Mouse (Mus musculus) liver, embryonic 11.5 days (tissue): ENCODE results near the gene Pkm. TPM values are rescaled to one million over a fixed set of nuclear protein-coding genes. Genes with fewer than 3 reads are reported as not detected.

ENCODE experiments used
- ATAC-seq: fragments of 200-750 bp; cut with Nextera tagmentation; replicated peaks from 2 replicates; pipeline ENCODE4 v1.8.0; 2017; ENCODE audit warnings: moderate number of reproducible peaks, mild to moderate bottlenecking, moderate TSS enrichment, moderate library complexity; ENCODE audit not compliant: low FRiP score
- DNase-seq: peaks from one replicate; pipeline ENCODE4 v3.0.0-alpha.2; 2017; ENCODE audit warnings: low spot score
- H3K27ac ChIP-seq: fragments of 300-500 bp; sonication (generic); 2 replicates; pipeline ENCODE4 v1.5.1; 2014; ENCODE audit warnings: mild to moderate bottlenecking, low read depth, low read length, control low read depth
- H3K27me3 ChIP-seq: fragments of 300-500 bp; sonication (generic); replicated peaks from 2 replicates; pipeline ENCODE4 v1.6.1; 2014; ENCODE audit warnings: low read length, mixed read lengths; ENCODE audit not compliant: control insufficient read depth, insufficient read depth
- H3K36me3 ChIP-seq: fragments of 300-500 bp; sonication (generic); 2 replicates; pipeline ENCODE4 v1.6.1; 2014; ENCODE audit warnings: mild to moderate bottlenecking, low read length, moderate library complexity, mixed read lengths; ENCODE audit not compliant: control insufficient read depth, insufficient read depth
- H3K4me1 ChIP-seq: fragments of 300-500 bp; sonication (generic); replicated peaks from 2 replicates; pipeline ENCODE4 v1.6.1; 2014; ENCODE audit warnings: low read length, mixed read lengths; ENCODE audit not compliant: control insufficient read depth, insufficient read depth
- H3K4me2 ChIP-seq: fragments of 300-500 bp; sonication (generic); 2 replicates; pipeline ENCODE4 v1.6.1; 2014; ENCODE audit warnings: mild to moderate bottlenecking, control low read depth, moderate library complexity
- H3K4me3 ChIP-seq: fragments of 300-500 bp; sonication (generic); 2 replicates; pipeline ENCODE4 v1.5.1; 2014; ENCODE audit warnings: low read depth, low read length, control low read depth
- H3K9ac ChIP-seq: fragments of 300-500 bp; sonication (generic); 2 replicates; pipeline ENCODE4 v1.6.1; 2014; ENCODE audit warnings: low read depth, low read length, control low read depth
- H3K9me3 ChIP-seq: fragments of 300-500 bp; sonication (generic); 2 replicates; pipeline ENCODE4 v1.6.1; 2016; ENCODE audit warnings: low read length, inconsistent platforms, mixed read lengths; ENCODE audit not compliant: control insufficient read depth
- WGBS: fragments of 180-500 bp; shearing (Covaris S2); extraction: QIAGEN DNeasy Blood & Tissue Kit; methylation state at CpG from one replicate; pipeline ENCODE4 v1.1.7; 2014; 5-methylcytosine and 5-hydroxymethylcytosine counted together
- polyA plus RNA-seq: library from polyadenylated mRNA; unstranded; fragments of >200 nt; fragmentation: Nextera tagmentation; extraction: Ambion mirVana; gene quantifications from 2 replicates; pipeline ENCODE4 v1.2.1, GENCODE M21; 2014

Gene Pkm
- polyA plus RNA-seq, 1 experiment from 2014 or later, result 1,209 TPM

- H3K4me1 ChIP-seq, result 0 out of 2 replicates have a peak, but pooled peaks cover 2% of the 10 kb centered on the region
- 0 out of 2 replicates have a peak, but pooled peaks cover 2% of the 10 kb centered on the region for H3K36me3 ChIP-seq
- H3K9ac ChIP-seq, result no peak overlapping the region
- DNase-seq (no peak), ATAC-seq (no peak)
- no peak overlapping the region for H3K4me2 ChIP-seq
- H3K27me3 ChIP-seq, result peaks cover 27% of the 10 kb centered on the region
- no peaks in the 10 kb centered on the region for H3K9me3 ChIP-seq
- H3K4me3 ChIP-seq, result no peak overlapping the region
- no peak overlapping the region for H3K27ac ChIP-seq
- 58% methylated on average over 2 of the region's 2 CpGs for WGBS
These were observed 27.9 kb downstream of the Pkm start for GRCm38 (mm10) chr9:59684020-59684419.

- H3K27me3 ChIP-seq, result peaks cover 8% of the 10 kb centered on the region; the same call in 1 of the 2 replicates
- no peak overlapping the region for H3K9ac ChIP-seq
- no peaks in the 10 kb centered on the region for H3K9me3 ChIP-seq
- H3K36me3 ChIP-seq, result no peaks in the 10 kb centered on the region
- DNase-seq (no peak), ATAC-seq (0 out of 2 replicates have a peak, but pooled peaks have one; percentile 31)
- 20% methylated on average over 6 of the region's 6 CpGs for WGBS
- H3K4me1 ChIP-seq, result no peaks in the 10 kb centered on the region
- H3K4me2 ChIP-seq, result no peak overlapping the region
- H3K27ac ChIP-seq, result no peak overlapping the region
- H3K4me3 ChIP-seq, result no peak overlapping the region
These were observed 31.4 kb downstream of the Pkm start for GRCm38 (mm10) chr9:59687416-59688046.

GRCm38 (mm10) chr9:59691635-59692094 is 35.5 kb downstream of the Pkm start:
- Histone ChIP-seq H3K4me1 (peaks cover 3% of the 10 kb centered on the region; the same call in 1 of the 2 replicates), H3K9me3 (no peaks in the 10 kb centered on the region), H3K9ac (no peak overlapping the region), H3K36me3 (no peaks in the 10 kb centered on the region), H3K4me2 (peak overlapping the region; percentile 60), H3K4me3 (no peak overlapping the region), H3K27me3 (no peaks in the 10 kb centered on the region; the same call in none of the 2 replicates), H3K27ac (no peak overlapping the region)
- WGBS, result 10% methylated on average over 23 of the region's 23 CpGs
- no peak for DNase-seq
- ATAC-seq, result no peak

- H3K36me3 ChIP-seq, result no peaks in the 10 kb centered on the region
- H3K27ac ChIP-seq, result no peak overlapping the region
- H3K27me3 ChIP-seq, result no peaks in the 10 kb centered on the region; the same call in none of the 2 replicates
- WGBS, result 49% methylated on average over 9 of the region's 9 CpGs
- no peak overlapping the region for H3K9ac ChIP-seq
- H3K9me3 ChIP-seq, result no peaks in the 10 kb centered on the region
- peaks cover 3% of the 10 kb centered on the region; the same call in 1 of the 2 replicates for H3K4me1 ChIP-seq
- ATAC-seq (no peak), DNase-seq (no peak)
- peak overlapping the region; percentile 60 for H3K4me2 ChIP-seq
- H3K4me3 ChIP-seq, result no peak overlapping the region
These were observed 36.0 kb downstream of the Pkm start for GRCm38 (mm10) chr9:59692145-59692544.

GRCm38 (mm10) chr9:59694571-59695450 is 38.6 kb downstream of the Pkm start:
- Histone ChIP-seq H3K4me1 (peaks cover 3% of the 10 kb centered on the region; the same call in 1 of the 2 replicates), H3K36me3 (no peaks in the 10 kb centered on the region), H3K27me3 (no peaks in the 10 kb centered on the region; the same call in none of the 2 replicates), H3K9ac (no peak overlapping the region), H3K9me3 (no peaks in the 10 kb centered on the region), H3K27ac (no peak overlapping the region), H3K4me2 (no peak overlapping the region), H3K4me3 (no peak overlapping the region)
- DNase-seq (no peak), ATAC-seq (no peak)
- WGBS, result 53% methylated on average over 16 of the region's 16 CpGs

GRCm38 (mm10) chr9:59695451-59695813 is 39.3 kb downstream of the Pkm start:
- no peak for ATAC-seq
- WGBS, result 52% methylated on average over 3 of the region's 3 CpGs
- H3K4me3 ChIP-seq, result no peak overlapping the region
- no peaks in the 10 kb centered on the region for H3K36me3 ChIP-seq
- H3K27me3 ChIP-seq, result no peaks in the 10 kb centered on the region; the same call in none of the 2 replicates
- no peak overlapping the region for H3K9ac ChIP-seq
- no peak overlapping the region for H3K27ac ChIP-seq
- H3K4me1 ChIP-seq, result peaks cover 3% of the 10 kb centered on the region; the same call in 1 of the 2 replicates
- no peak for DNase-seq
- H3K4me2 ChIP-seq, result no peak overlapping the region
- no peaks in the 10 kb centered on the region for H3K9me3 ChIP-seq

GRCm38 (mm10) chr9:59696381-59696780 is 40.2 kb downstream of the Pkm start:
- Histone ChIP-seq H3K4me3 (no peak overlapping the region), H3K9me3 (no peaks in the 10 kb centered on the region), H3K27me3 (no peaks in the 10 kb centered on the region; the same call in 1 of the 2 replicates), H3K4me1 (peaks cover 3% of the 10 kb centered on the region; the same call in 1 of the 2 replicates), H3K4me2 (no peak overlapping the region), H3K9ac (no peak overlapping the region), H3K36me3 (no peaks in the 10 kb centered on the region), H3K27ac (no peak overlapping the region)
- 76% methylated on average over 3 of the region's 3 CpGs for WGBS
- no peak for DNase-seq
- ATAC-seq, result no peak

GRCm38 (mm10) chr9:59701094-59701493 is 44.9 kb downstream of the Pkm start:
- no peak for ATAC-seq
- H3K9ac ChIP-seq, result no peak overlapping the region
- H3K27me3 ChIP-seq, result no peaks in the 10 kb centered on the region; the same call in 1 of the 2 replicates
- no peak overlapping the region for H3K4me2 ChIP-seq
- 84% methylated on average over 7 of the region's 7 CpGs for WGBS
- H3K4me3 ChIP-seq, result no peak overlapping the region
- H3K36me3 ChIP-seq, result no peaks in the 10 kb centered on the region
- DNase-seq, result no peak
- H3K4me1 ChIP-seq, result no peaks in the 10 kb centered on the region
- H3K27ac ChIP-seq, result no peak overlapping the region
- no peaks in the 10 kb centered on the region for H3K9me3 ChIP-seq
